Mouse (Mus musculus) heart, adult 2 months (tissue): ENCODE data around the gene Ets1.

Experiments used
- CTCF ChIP-seq: fragments of 200-600 bp; IDR thresholded peaks from 2 replicates; pipeline ENCODE4 v1.8.1; 2022; ENCODE audit warnings: antibody characterized with exemption, mild to moderate bottlenecking, moderate library complexity
- POLR2A ChIP-seq: fragments of 200-500 bp; IDR thresholded peaks from 2 replicates; pipeline ENCODE4 v1.6.1; 2011; ENCODE audit warnings: mild to moderate bottlenecking, low read depth, low read length, control low read depth; ENCODE audit not compliant: insufficient read depth

- no peak for TF ChIP-seq POLR2A
- TF ChIP-seq CTCF = no peak
These were observed 107.1 kb downstream of the Ets1 start for GRCm38 (mm10) chr9:32743157-32743556.
